Mouse (Mus musculus): ENCODE measurements around the gene Lama2.
"Not testable (repeated sequence)": the region's sequence is repeated elsewhere in the genome, so short reads cannot be mapped to it uniquely, and the experiment has no call there.

DNA sequence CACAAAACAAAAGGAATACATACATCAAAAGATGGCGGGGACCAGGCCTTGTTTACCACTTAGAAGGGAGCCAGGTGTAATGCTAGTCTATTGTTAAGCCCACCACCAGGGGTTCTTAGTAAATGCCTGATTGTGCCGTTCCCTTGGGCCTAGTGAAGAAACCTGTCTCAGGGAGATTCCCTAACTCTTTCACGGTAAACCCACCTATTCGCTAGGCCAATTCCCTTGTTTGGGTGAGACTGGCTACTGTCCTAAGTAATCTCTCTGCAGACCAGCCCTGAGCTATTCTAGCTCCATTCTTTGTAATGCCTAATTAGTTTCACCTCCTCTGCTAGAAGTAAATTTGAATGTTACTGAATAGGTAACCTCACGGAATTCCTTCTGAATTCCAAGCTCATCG, 683.5 kb downstream of the Lama2 start:
- not testable (repeated sequence) for TF ChIP-seq NELFE (IDR thresholded peaks at IDR 0.05; ENCODE audit: low read depth, low read length); CTCF (IDR thresholded peaks at IDR 0.05 in 2 of 3, conservative IDR thresholded peaks at IDR 0.05 in 1 of 3; ENCODE audit: control insufficient read depth in 1 of 3, insufficient read depth in 1 of 3, low read depth in 2 of 3, low read length in 3 of 3, poor library complexity in 1 of 3, severe bottlenecking in 1 of 3); MEF2A (IDR thresholded peaks at IDR 0.05; ENCODE audit: extremely low read depth, insufficient replicate concordance, low read depth, low read length, poor library complexity, severe bottlenecking); UBTF (IDR thresholded peaks at IDR 0.05; ENCODE audit: borderline replicate concordance, insufficient read depth, low read depth, low read length); USF1 (IDR thresholded peaks at IDR 0.05; ENCODE audit: low read depth, low read length); EP300 (IDR thresholded peaks at IDR 0.05; ENCODE audit: low read depth in 1 of 2, low read length in 2 of 2); MAX (IDR thresholded peaks at IDR 0.05; ENCODE audit: low read length); POLR2AphosphoS5 (IDR thresholded peaks at IDR 0.05; ENCODE audit: borderline replicate concordance, low read depth, low read length); TCF12 (IDR thresholded peaks at IDR 0.05; ENCODE audit: low read depth, low read length); POLR2A (IDR thresholded peaks at IDR 0.05; ENCODE audit: control insufficient read depth in 1 of 2, insufficient read depth in 1 of 2, low read depth in 1 of 2, low read length in 2 of 2, poor library complexity in 1 of 2); TAL1 (IDR thresholded peaks at IDR 0.05; ENCODE audit: low read length); SMC3 (IDR thresholded peaks at IDR 0.05; ENCODE audit: low read depth, low read length); E2F4 (IDR thresholded peaks at IDR 0.05; ENCODE audit: borderline replicate concordance, low read depth, low read length)

All from MEL (cell line).